Comparison of ENCODE assay signal across 11 mouse cellular contexts in the genomic region with DNA sequence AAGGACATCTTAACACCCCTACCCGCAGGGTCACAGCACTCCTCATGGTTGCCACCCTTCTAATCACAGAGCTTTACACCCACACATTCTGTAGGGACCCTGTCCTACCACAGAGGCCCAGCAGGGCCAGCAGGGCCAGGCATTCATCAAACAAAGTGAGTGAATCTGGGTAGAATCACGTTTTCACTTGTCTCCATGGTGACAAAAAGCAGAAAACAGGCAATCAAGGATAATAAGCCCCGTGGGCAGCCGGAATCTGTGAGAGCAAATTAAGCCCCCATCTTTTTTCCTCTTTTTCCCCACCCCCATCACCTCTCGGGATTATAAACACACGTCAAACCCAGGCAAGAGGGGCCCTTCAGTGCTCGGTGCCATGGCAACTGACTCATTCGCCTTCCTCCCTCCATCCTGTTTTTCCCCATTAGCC.
DNase-seq lines count a peak whose midpoint lies in the region; ATAC-seq and TF ChIP-seq lines count a peak whose summit lies in the region.
"Had no signal": no experiment of that assay in that cellular context is flagged by ENCODE, and none has a peak within 500 bp of the region (broad histone marks: within the 10 kb centered on the region; RNA-seq: fewer than 3 reads in every experiment).

No protein-coding gene starts in this region.

- intact Hi-C loops in heart, postnatal 36 days (cut with DNase I): no loop called here

- peak; percentile 93 for ATAC-seq in hindbrain, embryonic 12.5 days (ENCODE audit: low FRiP score)
- peak; percentile 95 for ATAC-seq in midbrain, embryonic 12.5 days (ENCODE audit: low FRiP score, low read depth)

- no peaks in the 10 kb centered on the region for H3K9me3 ChIP-seq in hindbrain, embryonic 12.5 days (replicated peaks)
- no peaks in the 10 kb centered on the region for H3K9me3 ChIP-seq in midbrain, embryonic 12.5 days
- H3K9me3 ChIP-seq: heart, embryonic 13.5 days had no signal

- no peak for TF ChIP-seq CTCF in cerebellum, adult 2 months (IDR thresholded peaks at IDR 0.05; ENCODE audit: borderline replicate concordance, insufficient read depth, low read depth, low read length)

- H3K27me3 ChIP-seq in hindbrain, embryonic 12.5 days: no peaks in the 10 kb centered on the region
- H3K27me3 ChIP-seq in midbrain, embryonic 12.5 days: no peaks in the 10 kb centered on the region
- H3K27me3 ChIP-seq in cerebellum, adult 2 months (ENCODE audit: control insufficient read depth, insufficient read depth, low read length): no peaks in the 10 kb centered on the region
- H3K27me3 ChIP-seq: heart, embryonic 13.5 days; liver, embryonic 13.5 days had no signal

- H3K9ac ChIP-seq in hindbrain, embryonic 12.5 days: no peak overlapping the region
- H3K9ac ChIP-seq in midbrain, embryonic 12.5 days (replicated peaks): no peak overlapping the region
- H3K9ac ChIP-seq: heart, embryonic 13.5 days; liver, embryonic 13.5 days had no signal

- H3K4me2 ChIP-seq in hindbrain, embryonic 12.5 days (replicated peaks): no peak overlapping the region
- peak overlapping the region; percentile 15; the same call in 1 of the 2 replicates for H3K4me2 ChIP-seq in midbrain, embryonic 12.5 days (replicated peaks)
- H3K4me2 ChIP-seq: heart, embryonic 13.5 days; liver, embryonic 13.5 days had no signal

- H3K4me3 ChIP-seq in hindbrain, embryonic 12.5 days: no peak overlapping the region
- no peak overlapping the region for H3K4me3 ChIP-seq in midbrain, embryonic 12.5 days
- no peak overlapping the region for H3K4me3 ChIP-seq in cerebellum, adult 2 months (replicated peaks; ENCODE audit: insufficient read depth, low read depth, low read length)
- H3K4me3 ChIP-seq: heart, embryonic 13.5 days; liver, embryonic 13.5 days had no signal

- no peaks in the 10 kb centered on the region for H3K4me1 ChIP-seq in hindbrain, embryonic 12.5 days
- no peaks in the 10 kb centered on the region for H3K4me1 ChIP-seq in midbrain, embryonic 12.5 days
- H3K4me1 ChIP-seq in cerebellum, adult 2 months (ENCODE audit: control insufficient read depth, insufficient read depth, low read length): no peaks in the 10 kb centered on the region
- H3K4me1 ChIP-seq: heart, embryonic 13.5 days; liver, embryonic 13.5 days had no signal

- peak overlapping the region; percentile 78 for H3K27ac ChIP-seq in hindbrain, embryonic 12.5 days
- peak overlapping the region; percentile 80 for H3K27ac ChIP-seq in midbrain, embryonic 12.5 days (replicated peaks)
- H3K27ac ChIP-seq in cerebellum, adult 2 months (ENCODE audit: insufficient read depth, low read length): no peak overlapping the region
- H3K27ac ChIP-seq: heart, embryonic 13.5 days; liver, embryonic 13.5 days had no signal

- H3K36me3 ChIP-seq in hindbrain, embryonic 12.5 days: no peaks in the 10 kb centered on the region
- H3K36me3 ChIP-seq in midbrain, embryonic 12.5 days: no peaks in the 10 kb centered on the region
- H3K36me3 ChIP-seq: heart, embryonic 13.5 days; liver, embryonic 13.5 days had no signal

- WGBS in hindbrain, embryonic 12.5 days: 42% methylated on average over 8 of the region's 8 CpGs
- 44% methylated on average over 8 of the region's 8 CpGs for WGBS in midbrain, embryonic 12.5 days
- 34% methylated on average over 8 of the region's 8 CpGs for WGBS in cerebellum, adult 2 months

- no peak for TF ChIP-seq POLR2A in cerebellum, adult 2 months (IDR thresholded peaks at IDR 0.05; ENCODE audit: borderline replicate concordance, insufficient read depth, low read length)

- DNase-seq in NIH3T3 (ENCODE audit: low read depth): peak; percentile 1
- DNase-seq in embryo, embryonic 11.5 days (ENCODE audit: low read depth, low spot score): peak; percentile 14
- DNase-seq in adrenal gland, adult (ENCODE audit: inconsistent age in 2 of 2, low spot score in 1 of 2): no peak
- no peak for DNase-seq in heart, postnatal 36 days
- DNase-seq in adrenal gland, adult 2 months: no peak
- no peak for DNase-seq in cerebellum, adult 2 months
- DNase-seq: adrenal gland, postnatal 14 days; liver, embryonic 13.5 days had no signal

Comparison
In these comparisons a context has a peak if more than half of its experiments do, and no peak if none do; other contexts are left out.
1. DNase-seq: peak in NIH3T3 (single experiment) and embryo, embryonic 11.5 days (single experiment); none in adrenal gland, adult (0 of 2), heart, postnatal 36 days (0 of 2), adrenal gland, adult 2 months (single experiment) and cerebellum, adult 2 months (0 of 2).